Mouse (Mus musculus) heart, embryonic 16.5 days (tissue): ENCODE measurements around the gene Dynlt1c. TPM values are rescaled to one million over a fixed set of nuclear protein-coding genes. Genes with fewer than 3 reads are reported as not detected.
"Not testable (repeated sequence)": the region's sequence is repeated elsewhere in the genome, so short reads cannot be mapped to it uniquely, and the experiment has no call there.

Experiments
- ATAC-seq: fragments of 200-750 bp; cut with Nextera tagmentation; replicated peaks from 2 replicates; pipeline ENCODE4 v1.8.0; 2017; ENCODE audit warnings: moderate number of reproducible peaks; ENCODE audit not compliant: insufficient read depth, low FRiP score; ENCODE audit errors: extremely low read depth
- H3K27ac ChIP-seq: fragments of 300-500 bp; sonication (generic); 2 replicates; pipeline ENCODE4 v1.5.1; 2014; ENCODE audit warnings: mild to moderate bottlenecking, low read length, control low read depth, moderate library complexity
- H3K27me3 ChIP-seq: fragments of 300-500 bp; sonication (generic); 2 replicates; pipeline ENCODE4 v1.6.1; 2014; ENCODE audit warnings: low read length, mixed read lengths; ENCODE audit not compliant: control insufficient read depth, insufficient read depth
- H3K36me3 ChIP-seq: fragments of 300-500 bp; sonication (generic); 2 replicates; pipeline ENCODE4 v1.6.1; 2014; ENCODE audit not compliant: control insufficient read depth, insufficient read depth
- H3K4me1 ChIP-seq: fragments of 300-500 bp; sonication (generic); 2 replicates; pipeline ENCODE4 v1.6.1; 2014; ENCODE audit warnings: low read length, mixed read lengths; ENCODE audit not compliant: control insufficient read depth, insufficient read depth
- H3K4me2 ChIP-seq: fragments of 300-500 bp; sonication (generic); 2 replicates; pipeline ENCODE4 v1.6.1; 2014; ENCODE audit warnings: low read depth, mild to moderate bottlenecking, control low read depth, low read length
- H3K4me3 ChIP-seq: fragments of 300-500 bp; sonication (generic); 2 replicates; pipeline ENCODE4 v1.5.1; 2014; ENCODE audit warnings: mild to moderate bottlenecking, control low read depth, low read length
- H3K9ac ChIP-seq: fragments of 300-500 bp; sonication (generic); 2 replicates; pipeline ENCODE4 v1.6.1; 2014; ENCODE audit warnings: low read length, control low read depth
- H3K9me3 ChIP-seq: fragments of 300-500 bp; sonication (generic); replicated peaks from 2 replicates; pipeline ENCODE4 v1.6.1; 2016; ENCODE audit warnings: low read length; ENCODE audit not compliant: control insufficient read depth
- WGBS: fragments of 180-500 bp; shearing (Covaris S2); extraction: QIAGEN DNeasy Blood & Tissue Kit; methylation state at CpG from one replicate; pipeline ENCODE4 v1.1.7; 2014; 5-methylcytosine and 5-hydroxymethylcytosine counted together
- polyA plus RNA-seq: library from polyadenylated mRNA; unstranded; fragments of >200 nt; fragmentation: Nextera tagmentation; extraction: Ambion mirVana; gene quantifications from 2 replicates; pipeline ENCODE4 v1.2.1, GENCODE M21; 2015

Dynlt1c gene
- polyA plus RNA-seq, 1 experiment from 2014 or later = 28.4 TPM

DNA sequence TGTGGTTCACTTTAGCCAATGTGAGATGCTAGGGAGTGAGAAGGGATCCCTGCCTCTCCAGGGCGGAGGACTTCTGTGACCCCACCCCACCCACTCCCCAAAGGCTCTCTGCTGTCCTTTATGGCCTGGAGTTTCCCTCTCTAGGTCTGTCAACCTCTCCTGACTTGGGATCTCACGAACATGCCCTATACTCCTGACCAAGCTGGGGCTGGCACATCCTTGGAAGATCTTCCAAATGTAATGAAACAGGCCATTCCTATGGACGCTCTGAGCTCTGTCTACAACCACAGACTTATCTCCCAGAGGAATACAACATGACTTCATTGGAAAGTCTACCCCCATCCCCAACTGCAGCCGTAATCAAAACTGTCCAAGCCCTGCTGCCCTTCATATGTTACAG is 43.2 kb downstream of the Dynlt1c start:
- ATAC-seq, H3K4me3 ChIP-seq, H3K4me2 ChIP-seq, H3K9ac ChIP-seq, H3K4me1 ChIP-seq, H3K27me3 ChIP-seq, H3K36me3 ChIP-seq, H3K27ac ChIP-seq, H3K9me3 ChIP-seq: not testable (repeated sequence)
- 80% methylated on average over 4 of the region's 4 CpGs for WGBS

DNA sequence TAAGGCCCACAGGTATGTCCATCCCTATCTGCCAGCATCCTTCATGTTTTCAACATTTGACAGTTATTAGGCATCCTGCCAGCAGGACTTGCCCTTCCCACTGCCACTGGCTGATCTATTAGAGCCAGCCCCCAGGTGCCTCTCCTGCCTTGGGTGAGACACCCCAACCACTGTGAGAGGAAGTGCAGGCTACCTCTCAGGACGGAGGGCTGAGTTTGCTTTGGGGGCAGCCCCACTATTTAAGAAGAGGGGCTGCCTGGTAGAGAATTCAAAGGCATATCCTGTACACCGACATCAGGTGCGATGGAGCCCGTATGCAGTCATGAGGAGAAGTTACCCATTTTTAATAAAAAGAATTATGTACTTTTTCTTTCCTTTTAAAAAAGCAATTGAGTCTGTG is 44.2 kb downstream of the Dynlt1c start:
- H3K4me2 ChIP-seq, H3K4me1 ChIP-seq, H3K27me3 ChIP-seq, H3K9me3 ChIP-seq, ATAC-seq, H3K4me3 ChIP-seq, H3K9ac ChIP-seq, H3K36me3 ChIP-seq, H3K27ac ChIP-seq: not testable (repeated sequence)
- WGBS = 71% methylated on average over 2 of the region's 4 CpGs

DNA sequence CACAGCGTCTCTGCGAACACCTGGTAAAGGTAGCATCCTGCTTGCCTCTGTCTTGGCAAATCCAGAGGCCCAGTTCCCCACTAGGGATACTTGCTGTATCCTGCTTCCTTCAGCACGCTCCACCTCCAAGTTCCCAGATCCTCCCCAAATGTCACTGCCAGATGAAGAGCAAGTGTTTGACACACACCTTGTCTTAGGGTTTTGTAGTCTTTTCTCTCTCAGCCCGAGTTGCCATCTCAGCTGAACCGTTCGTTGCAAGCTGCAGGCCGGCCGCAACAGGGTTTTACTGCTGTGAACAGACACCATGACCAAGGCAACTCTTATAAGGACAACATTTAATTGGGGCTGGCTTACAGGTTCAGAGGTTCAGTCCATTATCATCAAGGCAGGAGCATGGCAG is 45.4 kb downstream of the Dynlt1c start:
- not testable (repeated sequence) for H3K9me3 ChIP-seq, H3K4me1 ChIP-seq, H3K4me3 ChIP-seq, H3K4me2 ChIP-seq, H3K27ac ChIP-seq, H3K36me3 ChIP-seq, ATAC-seq, H3K9ac ChIP-seq, H3K27me3 ChIP-seq
- WGBS = 97% methylated on average over 8 of the region's 8 CpGs

DNA sequence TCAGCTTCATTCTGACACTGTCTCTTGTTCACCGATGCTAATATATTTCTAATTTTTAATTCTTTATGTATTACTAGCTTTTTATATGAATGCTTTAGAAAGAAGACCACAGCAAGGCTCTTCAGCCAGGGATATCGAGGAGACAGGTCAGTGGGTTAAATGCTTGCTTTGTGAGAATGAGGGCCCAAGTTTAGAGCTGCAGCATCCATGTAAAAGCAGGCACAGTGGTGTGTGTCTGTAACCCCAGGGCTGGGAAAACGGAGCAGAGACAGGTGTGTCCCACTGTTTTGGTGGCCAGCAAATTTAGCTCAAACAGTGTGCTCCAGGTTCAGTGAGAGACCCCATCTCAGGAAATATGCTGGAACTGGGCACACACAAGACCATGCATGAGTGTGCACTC is 46.0 kb downstream of the Dynlt1c start:
- not testable (repeated sequence) for H3K4me3 ChIP-seq, H3K27me3 ChIP-seq, H3K27ac ChIP-seq, H3K36me3 ChIP-seq, H3K9me3 ChIP-seq, H3K4me2 ChIP-seq, H3K9ac ChIP-seq, H3K4me1 ChIP-seq, ATAC-seq
- WGBS = 91% methylated on average over 3 of the region's 3 CpGs

DNA sequence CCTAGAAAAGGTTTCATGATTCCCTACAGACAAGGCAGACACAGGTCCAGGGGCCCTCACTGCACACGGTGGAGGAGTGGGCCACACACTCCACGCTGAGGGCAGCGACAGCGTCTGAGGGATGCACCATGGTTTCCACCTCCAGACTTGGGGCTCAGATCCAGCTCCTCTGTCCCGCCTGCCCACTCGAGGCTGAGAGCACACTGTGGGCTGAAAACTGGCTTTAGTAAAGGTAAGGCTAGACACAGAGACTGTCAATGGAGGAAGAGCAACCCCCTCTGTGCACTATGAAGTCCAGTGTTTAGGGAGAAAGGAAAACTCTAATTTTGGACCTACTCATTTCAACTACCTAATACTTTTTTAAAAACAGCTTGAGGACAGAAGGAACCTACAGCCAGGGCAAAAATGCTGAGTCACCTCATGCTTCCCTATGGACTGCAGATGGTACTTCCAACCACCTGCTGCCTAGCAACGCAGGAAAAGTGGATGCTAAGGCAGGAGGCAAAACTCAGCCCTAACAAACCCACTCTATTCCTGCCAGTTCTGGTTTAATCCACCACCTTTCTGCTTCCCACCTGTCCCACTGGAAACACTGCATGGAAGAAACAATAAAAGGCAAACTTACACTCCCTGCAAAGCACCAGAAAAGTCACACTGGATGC is 49.6 kb downstream of the Dynlt1c start:
- H3K27me3 ChIP-seq, H3K9me3 ChIP-seq, H3K4me2 ChIP-seq, H3K4me3 ChIP-seq, H3K9ac ChIP-seq, H3K27ac ChIP-seq, H3K4me1 ChIP-seq, ATAC-seq, H3K36me3 ChIP-seq: not testable (repeated sequence)
- 90% methylated on average over 6 of the region's 7 CpGs for WGBS

DNA sequence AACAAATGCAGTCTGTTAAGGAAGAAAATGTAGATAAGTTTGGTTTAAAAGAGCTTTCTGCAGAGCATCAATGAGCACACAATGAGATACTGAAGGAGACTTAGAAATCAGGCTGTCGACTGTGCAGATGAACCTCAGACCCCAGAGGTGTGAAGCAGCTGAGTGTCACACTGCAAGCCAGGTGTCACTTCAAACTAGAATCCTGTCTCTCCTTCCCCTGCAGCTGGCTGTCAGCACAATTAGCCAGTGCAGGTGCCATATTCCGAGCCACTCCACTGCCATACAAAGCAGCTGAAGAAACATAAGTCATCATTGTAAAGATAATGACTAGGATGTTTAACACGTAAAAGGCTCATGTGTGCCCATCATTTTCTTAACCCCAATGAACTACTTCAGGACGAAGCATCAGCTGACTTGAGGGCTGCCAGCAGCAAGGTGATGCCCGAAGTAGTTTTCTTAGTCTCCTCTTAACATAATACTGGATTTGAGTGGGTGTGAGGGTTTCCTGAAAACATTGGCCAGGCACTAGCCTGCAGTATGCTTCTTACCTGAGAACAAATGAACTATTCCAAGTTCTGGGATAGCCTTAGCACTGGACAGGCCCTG is 52.0 kb downstream of the Dynlt1c start:
- 73% methylated on average over 4 of the region's 5 CpGs for WGBS
- not testable (repeated sequence) for H3K27ac ChIP-seq, H3K9ac ChIP-seq, H3K9me3 ChIP-seq, H3K36me3 ChIP-seq, ATAC-seq, H3K4me1 ChIP-seq, H3K27me3 ChIP-seq, H3K4me2 ChIP-seq, H3K4me3 ChIP-seq

DNA sequence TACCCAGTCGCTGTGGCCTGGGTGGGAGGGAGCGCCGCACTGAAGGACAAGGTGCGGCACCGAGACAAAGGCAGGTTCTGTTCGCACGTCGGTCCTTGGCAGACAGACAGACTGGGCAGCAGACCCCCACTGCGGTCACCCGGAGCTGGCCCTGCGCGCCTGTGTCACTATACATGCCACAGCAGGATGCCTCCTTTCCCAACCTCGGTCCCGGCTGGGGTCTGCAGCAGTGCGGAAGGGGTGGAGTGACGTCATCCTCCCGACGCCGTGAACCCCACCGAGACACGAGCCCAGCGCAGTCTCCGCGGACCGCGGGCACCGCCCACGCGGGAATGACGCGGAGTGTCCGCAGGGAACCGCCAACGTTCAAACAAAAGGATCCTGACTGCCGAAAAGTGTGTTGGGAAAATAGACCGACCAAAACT is 53.6 kb downstream of the Dynlt1c start:
- WGBS = under 1% methylated on average over 35 of the region's 36 CpGs
- H3K27ac ChIP-seq = peak overlapping the region; percentile 74
- not testable (repeated sequence) for H3K9me3 ChIP-seq, H3K27me3 ChIP-seq, H3K36me3 ChIP-seq, H3K4me1 ChIP-seq
- peak; percentile 76 for ATAC-seq
- peak overlapping the region; percentile 76 for H3K9ac ChIP-seq
- peak overlapping the region; percentile 62 for H3K4me2 ChIP-seq
- H3K4me3 ChIP-seq = peak overlapping the region; percentile 67

DNA sequence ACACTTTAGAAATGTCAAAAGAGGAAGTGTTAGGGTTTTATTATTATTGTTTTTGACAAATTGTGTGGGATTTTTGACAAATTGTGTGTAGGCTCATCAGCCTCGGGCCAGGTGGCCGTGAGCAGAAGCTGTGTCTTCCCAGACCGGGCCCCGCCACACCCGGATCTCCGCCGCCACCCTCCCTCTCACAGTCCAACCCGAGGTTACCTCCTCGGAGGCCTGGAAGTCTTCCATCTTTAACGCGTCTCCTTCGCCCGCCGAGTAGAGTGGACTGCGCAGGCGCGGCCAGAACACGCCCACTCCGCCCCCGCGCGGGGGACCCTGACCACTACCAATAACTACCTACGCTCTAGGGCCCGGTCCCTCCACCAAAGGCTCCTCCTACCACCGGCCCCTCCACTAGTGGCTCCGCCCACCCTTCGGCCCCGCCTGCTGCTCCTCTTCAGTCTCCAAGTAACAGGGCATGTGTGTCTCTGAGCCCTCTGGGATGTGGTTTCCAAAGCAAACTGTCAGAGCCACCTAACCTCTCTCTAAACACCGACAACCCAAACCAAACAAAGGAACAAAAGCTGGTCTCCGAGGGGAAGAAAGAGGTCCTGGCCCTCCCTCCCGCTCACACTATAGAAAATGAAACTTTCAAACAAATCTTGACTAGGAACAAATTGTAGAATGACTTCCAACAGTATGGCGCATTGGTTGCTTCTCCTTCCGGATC is 54.3 kb downstream of the Dynlt1c start, which contains the start of gene Dynlt1f:
Dynlt1f (minus strand) TSS at position 334 of the 715 bp plus-strand sequence.
- H3K36me3 ChIP-seq, H3K27me3 ChIP-seq, H3K4me1 ChIP-seq, H3K9me3 ChIP-seq: not testable (repeated sequence)
- peak within 1 kb of the TSS; percentile 74 for H3K27ac ChIP-seq
- peak; percentile 96 for ATAC-seq
- H3K4me3 ChIP-seq = peak within 1 kb of the TSS; percentile 67
- H3K9ac ChIP-seq = peak within 1 kb of the TSS; percentile 76
- peak within 1 kb of the TSS; percentile 62 for H3K4me2 ChIP-seq
- WGBS = 3% methylated on average over 24 of the region's 33 CpGs

DNA sequence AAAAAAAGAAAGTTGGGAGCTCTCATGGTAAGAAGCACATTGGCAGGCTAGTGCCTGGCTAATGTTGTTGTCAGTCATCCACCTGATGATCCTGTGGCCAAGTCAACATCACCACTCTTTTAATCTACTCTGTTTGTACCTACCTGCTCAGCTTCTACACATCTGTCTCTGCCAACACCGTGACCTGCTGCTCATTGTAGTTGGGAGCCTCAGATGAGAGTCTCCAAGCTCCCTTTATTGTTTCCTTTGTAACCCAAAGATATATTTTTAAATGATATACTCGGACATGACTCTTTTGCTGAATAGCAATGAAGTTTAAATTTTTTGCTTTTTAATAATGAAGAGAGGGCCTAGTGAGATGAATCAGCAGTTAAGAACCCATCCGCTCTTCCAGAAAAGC is 55.0 kb downstream of the Dynlt1c start:
- not testable (repeated sequence) for H3K9me3 ChIP-seq, ATAC-seq, H3K4me2 ChIP-seq, H3K9ac ChIP-seq, H3K4me1 ChIP-seq, H3K27ac ChIP-seq, H3K27me3 ChIP-seq, H3K36me3 ChIP-seq, H3K4me3 ChIP-seq
- 100% methylated on average over 1 of the region's 3 CpGs for WGBS
